Mouse (Mus musculus): ENCODE measurements around the gene Kcnab3.
"Not testable (repeated sequence)": the region's sequence is repeated elsewhere in the genome, so short reads cannot be mapped to it uniquely, and the experiment has no call there.

The Kcnab3 gene

DNA sequence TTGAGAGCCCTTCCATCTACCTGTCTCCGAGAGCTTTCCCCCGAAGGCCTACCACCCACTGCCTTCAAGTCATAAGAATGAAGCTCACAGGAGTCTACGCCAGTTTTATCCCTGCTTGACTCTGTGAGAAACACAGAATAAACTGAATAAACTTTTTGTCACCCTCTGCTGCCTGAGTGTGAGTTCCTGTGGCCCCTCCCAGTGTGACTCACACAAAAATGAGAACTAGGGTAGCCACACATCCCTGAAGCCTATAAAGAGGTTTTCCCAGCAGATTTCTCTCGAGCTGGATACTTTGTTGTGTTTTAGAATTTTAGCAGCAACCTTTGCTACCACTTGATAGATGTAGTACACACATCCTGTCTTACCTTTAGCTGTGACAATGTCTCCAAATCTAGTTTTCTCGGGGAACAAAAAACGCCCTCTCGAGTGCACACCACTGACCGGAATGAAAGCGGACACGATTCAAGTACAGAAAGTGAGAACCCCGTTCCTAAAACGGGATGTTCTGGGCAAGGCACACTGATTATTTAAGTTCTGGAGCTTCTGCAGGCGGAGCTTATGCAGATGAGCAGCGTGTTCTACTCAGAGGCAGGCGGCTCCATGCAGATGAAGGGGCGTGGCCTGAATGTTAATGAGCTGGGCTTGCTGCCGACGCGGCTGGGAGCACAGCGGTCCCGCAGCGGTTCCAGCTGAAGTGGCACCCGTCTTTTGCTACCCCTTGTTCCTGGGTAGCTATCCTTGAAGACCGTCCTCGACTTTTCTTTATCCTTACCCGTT lies at the start of gene Kcnab3:
Gene Kcnab3, plus strand, starts transcription at position 631 of the 780 bp plus-strand sequence.
- DNase-seq (ENCODE audit: low read depth in 2 of 2, low spot score in 2 of 2), result peak; percentile 63 to 76

DNA sequence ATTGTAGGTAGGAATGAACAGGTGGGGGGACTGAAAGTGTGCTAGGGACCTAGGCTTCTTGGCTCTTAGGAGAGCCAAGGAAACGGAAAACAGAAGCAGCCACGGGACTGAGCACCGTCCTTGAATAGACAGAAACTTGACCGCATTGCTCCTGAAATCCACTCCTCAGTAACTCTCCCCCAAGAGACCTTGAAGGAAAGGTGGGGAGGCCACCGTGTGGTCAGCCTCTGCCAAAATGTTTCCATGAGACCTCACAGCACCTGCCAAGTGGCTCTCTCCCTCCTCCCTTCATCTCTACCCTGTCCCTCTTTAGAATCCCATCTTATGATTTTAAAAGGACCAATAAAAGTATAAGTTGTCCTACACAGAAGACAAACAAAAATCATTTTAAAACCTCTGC lies 48.8 kb upstream of the Kcnab3 start:
- no peak for DNase-seq (ENCODE audit: low read depth in 2 of 2, low spot score in 2 of 2)

DNA sequence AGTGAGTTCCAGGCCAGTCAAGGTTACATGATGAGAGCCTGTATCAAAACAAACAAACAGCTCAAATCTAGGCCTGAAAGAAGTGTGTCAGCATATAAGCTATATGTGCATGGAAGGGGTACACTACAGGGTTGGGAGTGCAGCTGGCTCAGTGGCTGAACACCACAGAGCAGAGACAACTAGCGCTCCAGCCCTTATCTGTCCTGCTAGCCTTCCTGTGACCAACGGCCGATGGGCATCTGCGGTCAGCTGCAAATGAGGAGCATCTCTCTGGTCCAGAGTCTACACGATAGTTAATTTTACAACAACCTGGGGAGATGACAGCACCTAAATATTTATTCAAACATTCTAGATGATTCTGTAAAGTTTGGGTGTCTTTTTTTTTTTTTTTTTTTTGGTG lies 34.9 kb upstream of the Kcnab3 start:
- DNase-seq (ENCODE audit: low read depth in 2 of 2, low spot score in 2 of 2), result no peak

DNA sequence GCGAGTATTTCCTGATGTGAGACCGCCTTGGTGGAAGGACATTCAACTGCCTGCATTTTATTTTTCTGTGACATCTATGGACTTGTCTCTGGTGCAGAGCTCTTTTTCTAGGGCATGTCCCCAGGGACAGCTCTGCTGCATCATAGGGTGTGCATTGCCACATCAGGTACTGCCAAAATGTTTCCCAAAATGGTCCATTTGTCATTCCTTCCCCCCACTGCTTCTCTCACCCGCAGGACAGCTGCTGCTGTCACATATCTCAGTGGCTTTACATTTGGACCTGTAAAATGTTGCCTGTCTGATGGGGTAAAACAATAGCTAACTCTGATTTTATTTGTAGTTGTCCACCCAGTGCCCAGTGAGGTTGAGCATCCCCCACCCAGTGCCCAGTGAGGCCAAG lies 30.8 kb upstream of the Kcnab3 start:
- DNase-seq (ENCODE audit: low read depth in 2 of 2, low spot score in 2 of 2), result no peak

DNA sequence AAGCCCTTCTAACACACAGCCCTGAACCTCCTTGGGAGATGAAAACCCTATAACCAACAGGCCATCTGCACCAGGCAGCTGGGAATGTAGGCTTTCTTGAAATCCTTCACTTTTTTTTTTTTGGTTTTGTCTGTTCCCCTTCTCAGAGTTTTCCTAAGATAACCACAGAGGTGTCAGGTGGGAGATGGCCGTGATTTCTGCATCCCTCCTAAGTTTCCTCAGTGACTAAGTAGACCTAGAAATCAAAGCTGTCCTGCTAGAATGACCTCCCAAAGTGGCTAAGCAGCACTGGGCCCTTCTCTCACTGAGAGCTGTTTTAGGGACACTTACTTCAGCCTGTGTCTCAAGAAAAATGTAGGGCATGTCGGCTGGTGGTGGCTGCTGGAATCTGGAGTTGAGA lies 28.3 kb upstream of the Kcnab3 start:
- no peak for DNase-seq (ENCODE audit: low read depth in 2 of 2, low spot score in 2 of 2)

DNA sequence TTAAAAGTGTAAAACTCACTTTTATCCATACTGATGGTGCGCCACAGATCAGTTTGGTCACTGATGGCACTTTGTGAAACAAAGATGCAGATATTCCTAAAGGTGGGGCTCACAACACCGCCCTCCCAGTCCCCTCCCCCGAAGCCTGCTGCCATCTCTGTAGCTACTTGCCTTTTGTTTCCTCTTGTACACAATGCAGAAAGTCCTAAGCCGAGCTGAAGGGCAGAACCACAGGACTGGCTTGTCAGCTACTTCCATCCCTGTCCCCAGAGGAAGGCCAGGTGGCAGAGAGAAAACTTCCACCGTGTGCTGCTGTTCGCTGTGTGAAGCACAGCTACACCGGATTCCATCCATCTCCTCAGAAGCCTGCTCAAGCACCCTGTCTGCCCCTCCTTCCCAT lies 27.8 kb upstream of the Kcnab3 start:
- no peak for DNase-seq (ENCODE audit: low read depth in 2 of 2, low spot score in 2 of 2)

DNA sequence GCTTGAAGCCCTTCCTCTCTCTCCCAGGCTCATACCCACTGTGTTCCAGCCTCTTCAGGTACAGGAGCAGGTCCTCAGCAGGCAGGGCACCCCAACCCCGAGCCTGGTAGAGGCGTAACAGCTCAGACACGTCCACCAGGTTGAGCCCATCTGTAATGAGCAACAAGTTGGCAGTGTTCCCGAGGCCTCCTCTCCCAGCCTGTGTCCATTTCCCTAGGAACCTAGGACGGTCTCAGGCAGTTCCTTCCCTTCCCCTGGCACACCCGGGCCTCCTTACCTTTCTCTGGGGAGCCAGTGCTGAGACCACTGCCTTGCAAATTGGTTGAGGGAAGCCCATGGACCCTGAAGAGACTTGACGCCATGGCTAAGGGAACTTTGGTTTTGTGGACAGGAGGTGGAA lies 23.2 kb upstream of the Kcnab3 start:
- DNase-seq (ENCODE audit: low read depth in 2 of 2, low spot score in 2 of 2), result no peak

DNA sequence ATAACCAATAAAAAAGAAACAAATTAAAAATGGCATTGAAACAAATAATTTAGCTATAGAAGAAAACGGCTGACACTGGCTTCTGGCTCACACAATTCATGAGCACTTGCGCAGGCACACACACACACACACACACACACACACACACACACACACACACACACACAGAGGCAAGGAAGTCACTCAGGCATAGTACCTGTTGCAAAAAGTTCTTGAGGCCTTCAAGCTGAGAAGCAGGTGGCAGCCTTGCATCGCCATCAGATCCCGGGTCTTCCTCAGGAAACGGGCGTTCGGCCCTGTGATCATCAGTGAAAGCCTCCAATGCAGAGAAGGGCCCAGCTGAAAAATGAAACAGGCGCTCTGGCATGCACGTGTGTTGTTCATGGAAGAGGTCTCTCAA lies 20.8 kb upstream of the Kcnab3 start:
- no peak for DNase-seq (ENCODE audit: low read depth in 2 of 2, low spot score in 2 of 2)

DNA sequence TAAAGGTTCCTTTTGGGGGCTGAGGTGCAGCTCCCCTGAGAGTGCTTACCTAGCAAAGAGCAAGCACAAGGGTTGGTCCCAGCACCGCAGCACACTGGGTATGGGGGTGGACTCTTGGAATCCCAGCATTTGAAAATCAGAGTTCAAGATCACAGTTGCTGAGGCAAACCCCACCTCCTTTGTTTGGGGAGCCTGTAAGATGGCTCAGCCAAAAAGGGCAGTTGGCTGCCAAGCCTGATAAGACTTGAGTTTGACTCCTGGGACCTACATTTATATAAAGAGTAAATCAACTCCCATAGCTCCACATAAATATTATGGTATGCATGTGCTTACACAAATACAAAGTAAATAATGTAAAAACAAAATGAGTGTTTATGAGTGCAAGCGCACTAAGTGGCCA lies 20.0 kb upstream of the Kcnab3 start:
- DNase-seq (ENCODE audit: low read depth in 2 of 2, low spot score in 2 of 2), result no peak

DNA sequence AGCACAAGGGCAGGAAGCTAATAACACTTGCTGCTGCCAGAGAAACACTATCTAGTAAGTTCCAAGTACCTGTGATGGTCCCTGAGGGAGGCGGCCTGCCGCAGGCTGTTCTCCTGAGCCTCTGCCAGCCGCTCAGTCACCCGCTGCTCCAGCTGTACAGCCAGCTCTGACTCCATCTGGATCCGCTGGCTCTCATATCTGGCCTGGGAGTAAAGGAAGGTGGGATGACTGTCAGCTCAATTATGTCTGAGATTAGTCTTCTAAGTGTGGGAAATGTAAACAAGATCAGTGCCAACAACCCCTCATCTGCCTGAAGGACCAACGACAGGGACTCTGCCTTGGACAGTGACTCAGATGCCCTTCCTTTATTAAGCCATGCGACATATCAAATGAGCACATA lies 14.8 kb upstream of the Kcnab3 start:
- no peak for DNase-seq (ENCODE audit: low read depth in 2 of 2, low spot score in 2 of 2)

DNA sequence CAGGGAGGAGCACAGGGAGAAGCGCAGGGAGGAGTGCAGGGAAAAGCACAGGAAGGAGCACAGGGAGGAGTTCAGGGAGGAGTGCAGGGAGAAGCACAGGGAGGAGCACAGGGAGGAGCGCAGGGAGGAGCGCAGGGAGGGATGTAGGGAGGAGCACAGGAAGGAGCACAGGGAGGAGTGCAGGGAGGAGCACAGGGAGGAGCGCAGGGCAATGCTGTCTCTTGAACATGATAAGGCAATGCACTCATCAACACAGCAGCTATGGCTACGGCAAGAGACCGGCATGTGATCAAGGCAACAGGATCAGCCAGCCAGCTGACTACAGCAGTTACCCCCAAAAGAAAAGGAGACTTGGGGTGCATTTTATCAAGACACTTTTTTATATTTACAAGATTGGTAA lies 9.7 kb upstream of the Kcnab3 start:
- DNase-seq (ENCODE audit: low read depth in 2 of 2, low spot score in 2 of 2), result no peak

DNA sequence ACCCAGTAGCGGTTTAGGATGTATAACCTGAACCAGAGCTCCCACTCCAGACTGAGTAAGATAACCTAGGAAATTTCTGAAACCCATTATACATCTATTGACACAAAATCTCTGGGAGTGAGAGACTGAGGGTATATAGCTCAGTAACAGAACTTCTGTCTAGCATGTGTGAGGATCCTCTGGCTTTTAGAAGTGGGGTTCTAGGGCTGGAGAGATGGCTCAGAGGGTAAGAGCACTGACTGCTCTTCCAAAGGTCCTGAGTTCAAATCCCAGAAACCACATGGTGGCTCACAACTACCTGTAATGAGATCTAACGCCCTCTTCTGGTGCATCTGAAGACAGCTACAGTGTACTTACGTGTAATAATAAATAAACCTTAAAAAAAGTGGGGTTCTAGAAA lies 8.1 kb upstream of the Kcnab3 start:
- not testable (repeated sequence) for DNase-seq (ENCODE audit: low read depth in 2 of 2, low spot score in 2 of 2)

DNA sequence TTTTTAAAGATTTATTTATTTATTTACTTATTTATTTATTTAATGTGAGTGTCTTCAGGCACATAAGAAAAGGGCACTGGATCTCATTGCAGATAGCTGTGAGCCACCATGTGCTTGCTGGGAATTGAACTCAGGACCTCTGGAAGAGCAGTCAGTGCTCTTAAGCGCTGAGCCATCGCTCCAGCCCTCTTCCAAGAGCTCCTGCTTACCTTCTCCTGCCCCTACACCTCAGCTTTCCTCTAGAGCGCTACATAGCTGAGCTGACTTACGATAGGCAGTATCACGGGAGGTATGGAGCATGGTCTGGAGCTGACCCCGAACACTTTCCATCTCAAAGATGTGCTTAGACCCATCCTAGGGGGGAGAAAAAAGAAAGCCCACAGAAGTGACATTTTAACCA lies 4.5 kb upstream of the Kcnab3 start:
- no peak for DNase-seq (ENCODE audit: low read depth in 2 of 2, low spot score in 2 of 2)

DNA sequence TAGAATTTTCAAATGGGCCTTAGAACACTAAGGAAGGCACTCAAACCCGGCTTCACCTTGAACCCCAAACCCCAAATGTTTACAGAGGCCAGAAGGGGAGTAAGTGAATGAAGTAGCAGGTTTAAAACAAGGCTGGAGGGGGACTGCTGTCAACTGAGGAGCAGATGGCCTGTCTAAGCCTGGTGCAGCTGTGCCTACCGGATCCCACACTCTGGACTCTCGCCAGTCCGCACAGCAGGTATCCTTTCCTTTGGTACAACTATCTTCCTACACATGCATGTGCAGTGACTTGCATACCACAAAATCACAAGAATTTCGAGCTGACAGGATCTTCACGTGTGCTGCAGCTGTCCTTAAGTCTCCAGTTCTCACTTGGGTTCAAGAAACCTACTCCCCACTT lies 4.0 kb upstream of the Kcnab3 start:
- no peak for DNase-seq (ENCODE audit: low read depth in 2 of 2, low spot score in 2 of 2)

DNA sequence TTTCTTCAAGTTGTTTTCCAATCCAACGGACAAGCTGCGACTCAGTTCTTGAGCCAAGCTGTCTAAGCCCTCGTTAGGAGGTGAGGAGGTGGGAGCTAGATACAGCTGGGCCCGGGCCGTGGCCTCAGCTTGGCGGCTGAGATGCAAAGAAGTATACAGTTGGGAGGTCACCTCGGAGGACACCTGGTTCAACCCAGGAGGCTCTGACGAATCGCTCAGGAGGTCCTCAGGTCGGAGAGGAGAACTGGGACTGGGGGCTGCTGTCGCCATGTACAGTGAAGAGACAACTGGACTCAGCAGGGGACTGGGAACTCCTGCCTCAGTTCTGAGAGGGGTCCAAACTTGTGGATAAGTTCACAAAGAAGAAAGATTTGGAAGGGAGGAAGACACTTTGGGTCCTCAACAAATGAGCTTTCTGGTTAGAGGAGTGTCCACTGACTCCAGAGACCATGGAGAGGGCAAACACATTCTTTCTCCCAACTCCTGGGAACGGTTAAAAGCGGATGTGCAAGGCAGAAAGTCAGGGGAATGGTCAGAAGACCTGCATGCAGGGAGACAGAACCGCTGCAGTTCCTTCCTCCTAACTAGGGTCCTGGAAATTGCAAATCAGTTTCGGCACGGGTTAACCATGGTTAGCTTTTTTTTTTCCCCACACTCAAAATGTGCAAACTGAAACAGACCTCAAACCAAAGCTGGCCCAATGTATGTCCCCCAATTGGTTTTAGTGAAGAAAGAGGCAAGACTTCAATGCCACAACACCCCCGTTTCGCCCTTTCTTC lies 3.2 kb upstream of the Kcnab3 start:
- DNase-seq (ENCODE audit: low read depth in 2 of 2, low spot score in 2 of 2), result no peak

DNA sequence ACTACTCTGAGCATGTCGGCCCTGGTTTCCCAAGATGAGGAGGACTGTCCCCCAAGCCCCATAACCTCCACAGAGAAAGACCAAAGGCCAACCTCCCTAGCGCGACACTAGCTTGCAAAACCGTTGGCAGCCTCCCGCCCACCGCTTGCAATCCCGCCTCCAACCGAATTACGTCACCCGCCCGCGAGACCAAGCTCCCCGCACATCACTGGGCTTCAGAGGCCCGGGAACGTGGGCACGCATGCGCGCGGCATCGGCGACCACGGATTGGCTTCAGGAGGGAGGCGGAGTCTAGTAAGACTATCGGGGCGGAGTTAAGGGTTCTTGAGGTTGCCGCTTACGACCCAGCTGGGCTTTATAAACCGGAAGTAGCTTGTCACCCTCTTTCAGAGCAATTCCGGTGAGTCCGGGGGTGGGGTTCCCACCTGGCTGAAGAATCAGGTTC lies 2.4 kb upstream of the Kcnab3 start, which contains the start of the genes Cntrob and Trappc1:
Gene Cntrob, minus strand, starts transcription at position 109 of the 445 bp plus-strand sequence.
Gene Trappc1, plus strand, starts transcription at position 314 of the 445 bp plus-strand sequence.
- DNase-seq (ENCODE audit: low read depth in 2 of 2, low spot score in 2 of 2), result peak; percentile 98 to 99

DNA sequence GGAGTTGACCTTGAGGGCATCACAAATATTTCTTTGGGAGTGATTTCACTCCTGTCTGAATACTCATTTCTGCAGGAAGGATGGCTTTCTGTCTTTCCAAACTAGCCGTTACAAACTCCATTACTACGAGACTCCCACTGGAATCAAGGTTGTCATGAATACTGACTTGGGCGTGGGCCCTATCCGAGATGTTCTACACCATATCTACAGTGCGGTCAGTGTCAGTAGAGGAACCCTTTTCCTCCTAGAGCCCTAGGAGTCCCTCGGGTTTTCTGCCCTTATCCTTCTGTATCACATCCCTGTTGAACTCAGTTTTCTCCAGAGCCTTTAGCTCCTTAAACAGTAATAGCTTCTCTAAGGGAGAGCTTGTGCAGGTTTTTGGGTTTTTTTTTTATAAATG lies 1.3 kb upstream of the Kcnab3 start:
- DNase-seq (ENCODE audit: low read depth in 2 of 2, low spot score in 2 of 2), result no peak

DNA sequence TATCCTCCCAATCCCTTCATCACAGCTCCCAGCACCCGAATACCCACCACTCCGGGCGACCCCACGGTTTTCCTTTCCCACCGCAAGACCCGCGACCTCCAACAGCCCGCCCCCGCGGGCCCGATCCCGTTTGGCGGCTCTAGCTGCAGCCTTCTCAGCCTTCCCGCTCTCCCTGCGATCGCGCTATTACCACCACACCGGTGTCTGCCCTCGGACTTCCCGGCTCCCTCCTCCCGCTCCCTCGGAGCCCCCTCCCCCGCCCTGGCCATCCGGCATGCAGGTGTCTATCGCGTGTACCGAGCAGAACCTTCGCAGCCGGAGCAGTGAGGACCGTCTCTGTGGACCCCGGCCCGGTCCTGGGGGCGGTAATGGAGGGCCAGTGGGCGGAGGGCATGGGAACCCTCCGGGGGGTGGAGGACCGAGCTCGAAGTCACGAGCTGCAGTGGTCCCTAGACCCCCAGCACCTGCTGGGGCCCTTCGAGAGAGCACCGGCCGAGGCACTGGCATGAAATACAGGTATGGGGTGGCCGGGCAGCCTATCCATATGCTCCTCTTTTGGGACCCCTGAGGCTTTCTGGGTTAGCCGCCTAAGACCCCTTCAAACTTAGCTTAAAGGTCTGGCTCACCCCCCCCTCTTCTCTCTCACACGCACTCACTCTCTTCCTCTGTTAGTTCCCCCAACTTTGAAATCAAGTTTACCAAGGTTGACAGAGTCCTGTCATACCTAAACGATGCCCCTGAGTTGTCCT lies 524 bp downstream of the Kcnab3 start:
- no peak for DNase-seq (ENCODE audit: low read depth in 2 of 2, low spot score in 2 of 2)

DNA sequence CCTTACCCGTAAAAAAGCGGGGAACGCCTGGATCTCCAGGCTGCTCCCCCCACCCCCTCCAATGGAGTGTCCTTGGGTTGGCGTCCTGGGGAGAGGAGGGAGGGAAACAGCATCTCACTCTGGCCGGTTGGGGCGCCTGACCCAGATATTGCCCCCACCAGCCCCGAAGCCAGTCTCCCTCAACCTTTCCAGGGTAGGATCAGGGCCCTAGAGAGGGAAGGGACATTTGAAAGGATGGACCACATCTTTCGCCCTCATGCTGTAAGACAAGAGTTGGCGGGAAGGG lies 1.0 kb downstream of the Kcnab3 start:
- DNase-seq (ENCODE audit: low read depth in 2 of 2, low spot score in 2 of 2), result no peak

DNA sequence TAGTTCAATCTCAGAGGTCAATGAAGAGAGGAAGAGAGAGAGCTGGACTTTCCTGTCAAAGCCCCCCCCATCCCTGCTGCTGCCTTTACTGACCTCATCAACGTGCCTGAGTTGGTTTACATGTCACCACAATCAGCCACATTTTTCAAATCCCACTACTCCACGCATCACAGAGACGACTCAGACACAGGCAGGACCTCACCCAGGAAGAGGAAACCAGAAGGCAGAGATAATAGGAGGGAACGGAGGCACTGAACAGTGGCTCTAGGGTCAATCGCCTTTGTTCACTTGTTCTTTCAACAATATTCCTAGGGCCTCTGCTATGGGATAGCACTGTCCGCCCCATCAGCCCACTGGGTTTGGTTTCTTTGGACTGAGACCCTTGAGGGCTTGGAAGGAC lies 1.6 kb downstream of the Kcnab3 start:
- DNase-seq (ENCODE audit: low read depth in 2 of 2, low spot score in 2 of 2), result no peak

DNA sequence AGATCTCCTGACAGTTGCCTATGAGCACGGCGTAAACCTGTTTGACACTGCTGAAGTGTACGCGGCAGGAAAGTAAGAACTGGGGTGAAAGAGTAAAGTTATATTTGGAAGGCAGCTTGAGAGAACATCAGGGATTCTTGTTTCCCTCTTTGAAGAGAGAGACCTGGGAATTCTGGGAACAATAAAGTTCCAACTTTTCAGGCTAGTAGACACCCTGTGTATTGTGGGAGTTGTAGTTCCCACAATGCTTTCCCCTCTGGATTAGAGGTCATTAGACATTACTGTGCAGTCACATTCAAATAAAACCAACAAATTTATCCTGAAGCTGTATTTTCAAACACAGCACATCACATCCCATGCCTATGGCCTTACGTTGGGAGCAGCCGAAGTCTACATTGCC lies 2.5 kb downstream of the Kcnab3 start:
- DNase-seq (ENCODE audit: low read depth in 2 of 2, low spot score in 2 of 2), result no peak

DNA sequence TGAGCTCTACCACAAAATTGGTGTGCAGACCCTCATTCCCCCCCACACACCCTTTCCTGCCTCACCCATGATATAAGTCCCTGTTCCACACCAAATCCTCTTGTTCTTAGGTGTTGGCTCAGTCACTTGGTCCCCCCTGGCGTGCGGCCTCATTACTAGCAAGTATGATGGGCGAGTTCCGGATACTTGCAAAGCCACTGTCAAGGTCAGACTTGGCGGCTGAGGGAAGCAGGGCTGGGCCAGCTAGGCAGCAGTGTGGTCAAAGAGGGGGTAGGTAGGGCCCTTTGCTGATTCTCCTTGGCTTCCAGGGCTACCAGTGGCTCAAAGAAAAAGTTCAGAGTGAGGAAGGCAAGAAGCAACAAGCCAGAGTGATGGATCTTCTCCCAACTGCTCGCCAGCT lies 5.1 kb downstream of the Kcnab3 start:
- DNase-seq (ENCODE audit: low read depth in 2 of 2, low spot score in 2 of 2), result no peak

Measured in CD8-positive naive resting alpha-beta T cell, adult 2 months (primary cell).